Mouse (Mus musculus): ENCODE measurements around the gene Prdm5. TPM values are rescaled to one million over a fixed set of nuclear protein-coding genes. Genes with fewer than 3 reads are reported as not detected.

The Prdm5 gene
- polyA plus RNA-seq, 1 experiment from 2014 or later, result 0.52 TPM

GRCm38 (mm10) chr6:65932776-65933175, 154.0 kb downstream of the Prdm5 start:
- no peak overlapping the region for H3K27ac ChIP-seq
- WGBS (ENCODE audit: missing documents), result 100% methylated on average over 1 of the region's 1 CpGs
- H3K36me3 ChIP-seq (ENCODE audit: inconsistent target), result no peaks in the 10 kb centered on the region
- no peaks in the 10 kb centered on the region for H3K79me2 ChIP-seq (ENCODE audit: inconsistent target)
- H3K4me3 ChIP-seq (ENCODE audit: inconsistent target), result no peak overlapping the region

- Histone ChIP-seq H3K4me3 (ENCODE audit: inconsistent target) (no peak overlapping the region), H3K36me3 (ENCODE audit: inconsistent target) (no peaks in the 10 kb centered on the region), H3K79me2 (ENCODE audit: inconsistent target) (no peaks in the 10 kb centered on the region), H3K27ac (no peak overlapping the region)
- WGBS (ENCODE audit: missing documents), result 90% methylated on average over 4 of the region's 4 CpGs
Measured at GRCm38 (mm10) chr6:65933177-65933576, 154.4 kb downstream of the Prdm5 start.

GRCm38 (mm10) chr6:65935566-65936281, 156.9 kb downstream of the Prdm5 start:
- Histone ChIP-seq H3K27ac (no peak overlapping the region), H3K4me3 (ENCODE audit: inconsistent target) (no peak overlapping the region), H3K36me3 (ENCODE audit: inconsistent target) (no peaks in the 10 kb centered on the region), H3K79me2 (ENCODE audit: inconsistent target) (no peaks in the 10 kb centered on the region)
- 99% methylated on average over 7 of the region's 7 CpGs for WGBS (ENCODE audit: missing documents)

GRCm38 (mm10) chr6:65950492-65950891, 171.7 kb downstream of the Prdm5 start:
- Histone ChIP-seq H3K36me3 (ENCODE audit: inconsistent target) (no peaks in the 10 kb centered on the region), H3K79me2 (ENCODE audit: inconsistent target) (no peaks in the 10 kb centered on the region), H3K27ac (no peak overlapping the region), H3K4me3 (ENCODE audit: inconsistent target) (no peak overlapping the region)
- WGBS (ENCODE audit: missing documents), result 93% methylated on average over 6 of the region's 6 CpGs

- no peak within 1 kb of the TSS for H3K4me3 ChIP-seq (ENCODE audit: inconsistent target)
- no peak within 1 kb of the TSS for H3K27ac ChIP-seq
- H3K79me2 ChIP-seq (ENCODE audit: inconsistent target), result no peaks in the 10 kb centered on the region
- no peaks in the 10 kb centered on the region for H3K36me3 ChIP-seq (ENCODE audit: inconsistent target)
- whole genome bisulfite sequencing (ENCODE audit: missing documents), result 96% methylated on average over 10 of the region's 10 CpGs
Measured at GRCm38 (mm10) chr6:65952309-65952708, 173.5 kb downstream of the Prdm5 start, which contains the start of gene 4930544G11Rik. 4930544G11Rik (plus strand) TSS chr6:65952609.

- no peaks in the 10 kb centered on the region for H3K79me2 ChIP-seq (ENCODE audit: inconsistent target)
- no peak overlapping the region for H3K27ac ChIP-seq
- H3K4me3 ChIP-seq (ENCODE audit: inconsistent target), result no peak overlapping the region
- H3K36me3 ChIP-seq (ENCODE audit: inconsistent target), result no peaks in the 10 kb centered on the region
- 84% methylated on average over 6 of the region's 6 CpGs for WGBS (ENCODE audit: missing documents)
Measured at GRCm38 (mm10) chr6:65969386-65970111, 190.8 kb downstream of the Prdm5 start.

- no peaks in the 10 kb centered on the region for H3K36me3 ChIP-seq (ENCODE audit: inconsistent target)
- no peaks in the 10 kb centered on the region for H3K79me2 ChIP-seq (ENCODE audit: inconsistent target)
- H3K4me3 ChIP-seq (ENCODE audit: inconsistent target), result no peak overlapping the region
- no peak overlapping the region for H3K27ac ChIP-seq
- 95% methylated on average over 9 of the region's 9 CpGs for WGBS (ENCODE audit: missing documents)
Measured at GRCm38 (mm10) chr6:65970410-65970809, 191.6 kb downstream of the Prdm5 start.

Other genes with a start within 250 kb of the Prdm5 start
- gene Ndnf, start 107.4 kb upstream of the Prdm5 start, polyA plus RNA-seq (2018), result 0.04 to 0.64 TPM (median 0.37 TPM) in 3 replicates
- not detected in 3 replicates for gene 4930544G11Rik, start 173.6 kb downstream of the Prdm5 start, polyA plus RNA-seq (2018)

All from macrophage (primary cell).